Mouse (Mus musculus): ENCODE measurements at regions not wholly inside any gene's neighbourhood (a gene's known extent, or its start where the extent isn't known, plus 50 kb on each side); places are given as distances from the start of the nearest gene placed in this dataset.
"Not testable (repeated sequence)": the region's sequence is repeated elsewhere in the genome, so short reads cannot be mapped to it uniquely, and the experiment has no call there.

DNA sequence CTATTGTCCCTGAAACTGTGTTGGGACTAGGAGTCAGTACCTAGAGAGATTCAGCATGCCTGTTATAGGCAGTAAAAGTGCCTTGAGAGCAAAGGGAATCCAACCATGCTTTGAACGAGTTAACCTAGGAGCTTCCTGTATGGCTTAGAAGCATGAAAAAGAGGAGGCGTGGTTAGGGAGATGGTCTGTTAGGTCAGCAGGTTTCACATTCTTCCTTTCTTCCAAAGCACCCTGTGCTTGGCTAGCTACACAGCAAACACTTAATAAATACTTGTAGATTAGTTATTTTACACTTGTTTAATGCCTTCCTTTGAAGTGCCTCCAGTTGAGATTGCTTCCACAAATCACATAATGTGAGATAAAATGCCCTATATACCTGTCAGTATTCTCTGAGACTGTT, 284.9 kb upstream of the Adgra3 start:
- no peak for ATAC-seq (replicated peaks; ENCODE audit: low FRiP score, low TSS enrichment, poor library complexity, severe bottlenecking)

- ATAC-seq (replicated peaks; ENCODE audit: low FRiP score, low TSS enrichment, poor library complexity, severe bottlenecking): no peak
These were observed 250.7 kb upstream of the Adgra3 start for GRCm38 (mm10) chr5:50309491-50309890.

- no peak for ATAC-seq (replicated peaks; ENCODE audit: low FRiP score, low TSS enrichment, poor library complexity, severe bottlenecking)
These were observed 245.2 kb upstream of the Adgra3 start for GRCm38 (mm10) chr5:50303859-50304480.

DNA sequence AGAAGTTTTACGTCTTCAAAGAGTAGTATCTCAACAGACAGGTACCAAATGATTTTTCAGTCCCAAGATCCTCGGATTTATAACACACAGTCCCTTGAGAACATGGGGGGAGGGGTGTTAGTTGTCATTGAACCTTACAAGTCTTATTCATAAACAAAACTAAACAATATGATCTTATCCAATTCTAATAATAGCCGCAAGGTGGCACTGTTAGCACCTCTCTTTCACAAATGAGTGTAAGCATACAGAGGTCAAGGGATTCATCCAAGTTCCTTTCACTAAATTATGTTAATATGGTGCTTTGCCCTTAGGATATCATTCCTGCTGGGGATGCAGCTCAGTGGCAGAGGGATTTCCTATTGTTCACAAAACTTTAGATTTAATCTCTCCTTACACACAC, 235.0 kb upstream of the Adgra3 start:
- no peak for ATAC-seq (replicated peaks; ENCODE audit: low FRiP score, low TSS enrichment, poor library complexity, severe bottlenecking)

GRCm38 (mm10) chr5:50290879-50291410, 232.1 kb upstream of the Adgra3 start:
- ATAC-seq (replicated peaks; ENCODE audit: low FRiP score, low TSS enrichment, poor library complexity, severe bottlenecking): no peak

DNA sequence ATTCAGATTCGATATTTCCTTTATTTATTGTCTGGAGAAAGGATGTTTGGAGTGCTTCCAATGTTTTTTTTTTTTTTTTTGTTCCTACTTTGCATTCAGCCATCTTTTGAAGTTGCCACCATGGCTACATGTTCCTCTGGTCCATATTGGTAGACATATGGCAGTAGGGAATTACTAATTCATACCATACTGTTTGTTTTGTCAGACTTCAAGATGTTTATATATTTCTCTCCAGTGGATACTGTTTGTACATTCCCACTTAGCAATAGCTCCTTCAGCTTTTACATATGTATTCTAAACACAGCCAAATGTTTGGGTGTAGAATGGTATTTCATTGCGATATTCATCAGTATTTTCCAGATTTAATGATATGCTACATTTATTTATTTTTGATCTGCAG, 201.6 kb upstream of the Adgra3 start:
- no peak for ATAC-seq (replicated peaks; ENCODE audit: low FRiP score, low TSS enrichment, poor library complexity, severe bottlenecking)

DNA sequence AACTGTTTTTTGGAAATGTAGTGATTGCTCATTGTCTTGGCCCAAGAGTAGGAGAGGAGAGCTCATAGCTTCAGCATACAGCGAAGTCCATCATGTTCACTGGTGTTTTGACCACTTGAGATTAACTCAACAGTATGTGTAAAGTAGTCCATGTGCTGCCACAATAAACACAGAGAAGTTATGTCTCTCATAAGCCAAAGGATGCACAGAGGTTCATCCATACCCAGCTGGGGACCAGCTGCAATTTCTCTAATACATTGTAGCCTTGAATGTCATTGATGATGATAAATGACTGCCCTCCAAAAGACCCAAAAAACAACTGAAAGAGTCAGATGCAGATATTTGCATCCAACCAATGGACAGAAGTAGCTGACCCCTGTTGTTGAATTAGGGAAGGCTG, 199.2 kb upstream of the Adgra3 start:
- no peak for ATAC-seq (replicated peaks; ENCODE audit: low FRiP score, low TSS enrichment, poor library complexity, severe bottlenecking)

GRCm38 (mm10) chr5:50234111-50234510, 175.3 kb upstream of the Adgra3 start:
- no peak for ATAC-seq (replicated peaks; ENCODE audit: low FRiP score, low TSS enrichment, poor library complexity, severe bottlenecking)

DNA sequence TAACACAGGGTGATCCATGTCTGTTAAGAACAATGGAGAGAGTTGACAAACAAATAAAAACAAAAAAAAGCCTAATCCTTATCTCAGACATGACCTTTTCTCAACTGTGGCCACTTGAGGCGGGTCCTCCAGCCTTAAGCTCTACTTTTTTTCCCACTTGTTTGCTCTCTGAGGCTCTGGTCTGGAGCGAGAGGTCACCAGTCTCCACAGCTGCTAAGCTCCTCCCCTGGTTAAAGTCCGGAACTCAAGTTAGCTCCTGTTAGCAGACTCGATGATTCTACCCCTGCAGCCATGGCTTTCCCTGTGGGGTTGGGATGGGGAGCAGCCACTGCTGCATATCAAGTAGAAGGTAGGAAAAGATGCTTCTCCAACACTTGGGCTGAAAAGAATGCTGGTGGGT, 158.2 kb upstream of the Adgra3 start:
- no peak for ATAC-seq (replicated peaks; ENCODE audit: low FRiP score, low TSS enrichment, poor library complexity, severe bottlenecking)

DNA sequence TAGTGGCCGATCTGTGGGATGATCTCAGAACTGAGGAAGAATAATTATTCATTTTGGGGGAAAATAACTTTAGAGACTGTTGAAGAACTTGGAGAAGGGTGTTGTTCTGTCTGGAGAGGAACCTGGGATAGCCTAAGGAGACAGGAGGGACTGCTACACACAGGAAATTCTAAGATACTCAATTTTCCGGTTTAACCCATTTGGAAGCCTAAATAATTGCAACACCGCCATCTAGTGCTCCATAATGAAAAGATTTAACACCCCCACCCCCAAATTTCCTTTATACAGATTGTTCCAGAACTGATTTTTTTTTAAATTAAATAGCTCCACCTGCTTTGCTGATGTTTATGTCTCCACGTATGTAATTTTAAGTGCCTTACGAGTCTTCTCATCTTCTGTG, 157.2 kb upstream of the Adgra3 start:
- ATAC-seq (replicated peaks; ENCODE audit: low FRiP score, low TSS enrichment, poor library complexity, severe bottlenecking): no peak

- no peak for ATAC-seq (replicated peaks; ENCODE audit: low FRiP score, low TSS enrichment, poor library complexity, severe bottlenecking)
These were observed 143.7 kb upstream of the Adgra3 start for GRCm38 (mm10) chr5:50202307-50203010.

- no peak for ATAC-seq (replicated peaks; ENCODE audit: low FRiP score, low TSS enrichment, poor library complexity, severe bottlenecking)
These were observed 137.6 kb upstream of the Adgra3 start for GRCm38 (mm10) chr5:50196423-50196822.

DNA sequence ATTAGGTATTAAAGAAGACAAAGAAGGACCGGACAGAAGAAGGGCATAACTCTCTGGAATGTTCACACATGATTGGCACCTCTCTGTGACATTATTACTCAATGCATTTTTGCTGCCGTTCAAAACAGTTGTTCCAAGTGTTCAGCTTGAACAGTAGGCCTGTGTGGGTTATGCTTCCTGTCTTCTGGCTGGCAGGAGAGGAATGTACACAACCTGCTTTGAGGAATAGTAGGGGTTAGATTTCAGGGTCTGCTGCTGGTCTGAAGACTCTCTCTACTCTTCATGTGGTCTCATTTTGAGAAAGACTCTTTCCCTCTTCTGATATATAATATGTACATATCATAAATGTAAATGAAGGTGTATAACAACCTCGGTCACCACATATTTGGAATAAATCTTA, 137.2 kb upstream of the Adgra3 start:
- ATAC-seq (replicated peaks; ENCODE audit: low FRiP score, low TSS enrichment, poor library complexity, severe bottlenecking): no peak

DNA sequence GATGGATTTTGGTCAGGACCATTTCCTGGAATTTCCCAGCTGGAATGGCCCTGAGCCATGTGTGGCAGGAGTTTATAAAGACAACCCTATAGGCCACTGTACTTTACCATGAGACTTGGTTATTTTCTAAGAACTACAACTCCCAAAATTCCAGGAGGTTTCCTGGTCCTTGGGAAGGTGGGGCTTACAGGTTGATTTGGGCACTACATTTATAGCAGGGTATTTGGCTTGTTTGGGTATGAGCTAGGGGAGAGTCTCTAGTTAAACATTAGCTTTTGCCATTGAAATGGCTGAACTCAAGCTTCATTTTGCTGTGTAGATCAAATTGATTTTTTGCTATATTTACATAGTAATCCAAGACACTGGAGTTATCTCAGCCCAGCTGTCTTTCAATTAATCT, 130.6 kb upstream of the Adgra3 start:
- no peak for ATAC-seq (replicated peaks; ENCODE audit: low FRiP score, low TSS enrichment, poor library complexity, severe bottlenecking)

DNA sequence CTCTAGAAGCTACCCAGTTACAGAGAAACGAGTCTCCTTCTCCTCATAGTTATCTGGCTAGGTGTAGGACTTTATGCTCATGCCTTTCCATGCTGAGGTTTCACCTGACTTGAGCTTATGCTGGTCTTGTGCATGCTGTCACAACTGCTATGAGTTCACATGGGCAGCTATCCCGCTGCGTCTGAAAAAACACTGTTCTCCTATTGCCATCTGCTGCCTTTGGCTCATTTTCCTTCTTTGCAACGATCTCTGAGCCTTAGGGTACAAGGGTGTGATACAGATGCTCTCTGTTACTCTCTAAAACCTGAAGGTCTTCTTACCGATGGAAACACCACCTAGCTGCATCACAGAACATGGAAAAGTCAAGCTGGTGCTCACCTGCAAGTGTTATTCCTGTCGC, 123.9 kb upstream of the Adgra3 start:
- ATAC-seq (replicated peaks; ENCODE audit: low FRiP score, low TSS enrichment, poor library complexity, severe bottlenecking): no peak

DNA sequence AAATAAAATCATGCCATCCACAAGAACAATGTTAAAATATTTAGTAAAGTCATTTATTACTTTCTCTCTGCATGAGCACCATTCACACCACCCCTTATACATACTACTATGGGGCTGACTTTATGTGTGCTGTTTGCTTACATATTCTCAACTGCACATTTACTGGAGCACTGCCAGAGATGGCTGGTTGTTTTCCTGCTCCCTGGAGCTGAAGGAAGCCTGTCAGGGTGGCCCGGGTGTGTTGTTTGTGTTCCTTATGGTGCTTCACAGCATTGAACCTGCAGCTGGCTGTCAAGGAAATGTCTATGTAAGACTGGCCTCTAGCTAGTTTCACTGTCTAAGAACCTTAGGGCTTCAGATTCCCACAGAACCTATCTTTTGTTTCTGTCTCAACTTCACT, 97.8 kb upstream of the Adgra3 start:
- ATAC-seq (replicated peaks; ENCODE audit: low FRiP score, low TSS enrichment, poor library complexity, severe bottlenecking): no peak

- not testable (repeated sequence) for ATAC-seq (replicated peaks; ENCODE audit: low FRiP score, low TSS enrichment, poor library complexity, severe bottlenecking)
These were observed 96.5 kb upstream of the Adgra3 start for GRCm38 (mm10) chr5:50155170-50155860.

- no peak for ATAC-seq (replicated peaks; ENCODE audit: low FRiP score, low TSS enrichment, poor library complexity, severe bottlenecking)
These were observed 88.1 kb upstream of the Adgra3 start for GRCm38 (mm10) chr5:50146926-50147325.

DNA sequence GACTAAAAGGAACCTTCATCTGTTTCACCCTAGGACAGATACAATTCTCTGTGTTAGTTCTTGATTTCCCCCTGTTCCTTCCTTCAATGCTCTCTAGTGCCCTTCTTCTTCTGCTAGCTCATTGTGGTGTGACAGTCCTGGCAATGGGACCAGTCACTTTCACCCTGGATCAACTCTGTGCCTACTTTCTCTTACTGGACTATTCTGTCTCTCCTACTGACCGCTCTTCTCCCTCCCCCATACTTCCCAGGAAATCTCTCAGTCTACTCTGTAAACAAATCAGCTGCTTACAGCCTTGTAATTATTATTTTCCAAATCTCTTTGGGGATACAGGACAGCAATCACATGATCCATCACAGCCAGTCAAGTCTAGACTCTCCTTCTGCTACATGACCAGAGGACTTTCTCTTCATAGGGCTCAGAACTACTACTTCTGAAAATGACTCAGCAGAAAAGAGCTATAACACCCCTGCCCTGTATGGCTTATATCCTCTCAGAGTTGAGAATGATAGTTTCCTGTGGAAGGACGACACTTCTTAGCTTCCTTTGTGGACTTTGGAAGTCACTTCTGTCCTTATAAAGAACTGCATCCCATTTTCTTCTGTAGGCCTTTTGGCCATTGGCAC, 86.8 kb upstream of the Adgra3 start:
- no peak for ATAC-seq (replicated peaks; ENCODE audit: low FRiP score, low TSS enrichment, poor library complexity, severe bottlenecking)

GRCm38 (mm10) chr5:50130202-50130601, 71.4 kb upstream of the Adgra3 start:
- ATAC-seq (replicated peaks; ENCODE audit: low FRiP score, low TSS enrichment, poor library complexity, severe bottlenecking): peak; percentile 50; the same call in 1 of the 2 replicates

Measured in megakaryocyte-erythroid progenitor cell, adult 5-6 weeks (primary cell).